Mouse (Mus musculus): ENCODE measurements around the gene Wls. TPM values are rescaled to one million over a fixed set of nuclear protein-coding genes. Genes with fewer than 3 reads are reported as not detected.

Gene Wls
- polyA plus RNA-seq, 1 experiment from 2014 or later = 48.6 TPM

Other genes starting within 250 kb of the Wls start
- gene Rpe65, start 240.5 kb upstream of the Wls start, polyA plus RNA-seq (2015; fragmentation: Nextera tagmentation; extraction: Ambion mirVana) = not detected in 2 replicates

Data from forebrain, embryonic 15.5 days (tissue).